Comparison of ENCODE assay signal across 1 mouse cellular context in genomic region chr11:97150411-97151330, GRCm38 (mm10).
TF ChIP-seq lines count a peak whose summit lies in the region.

No protein-coding gene starts in this region.

TF ChIP-seq in MEL, 35 proteins besides CTCF, POLR2A, EP300 and RAD21 (continued from another document):
- TF ChIP-seq USF2 (IDR thresholded peaks at IDR 0.05; ENCODE audit: borderline replicate concordance in 1 of 2, insufficient read depth in 1 of 2, low read depth in 1 of 2, low read length in 2 of 2) (peak in 1 of 2 experiments; percentile 54; a peak in 1 of 4 replicates), MAZ (IDR thresholded peaks at IDR 0.05; ENCODE audit: low read depth, low read length) (0 out of 2 replicates have a peak, but pooled peaks have one; percentile 41), ZKSCAN1 (IDR thresholded peaks at IDR 0.05; ENCODE audit: low read depth, low read length) (no peak), MYB (IDR thresholded peaks at IDR 0.05; ENCODE audit: low read depth, low read length) (no peak), MAX (IDR thresholded peaks at IDR 0.05; ENCODE audit: low read length) (peak; percentile 91), ELF1 (IDR thresholded peaks at IDR 0.05; ENCODE audit: low read depth, low read length) (no peak), KAT2A (conservative IDR thresholded peaks at IDR 0.05; ENCODE audit: low read depth, low read length) (no peak), NRF1 (IDR thresholded peaks at IDR 0.05; ENCODE audit: insufficient read depth, low read depth, low read length, poor library complexity, severe bottlenecking) (peak; percentile 60), TCF12 (IDR thresholded peaks at IDR 0.05; ENCODE audit: low read depth, low read length) (no peak), GATA1 (IDR thresholded peaks at IDR 0.05; ENCODE audit: low read depth, low read length) (no peak), ZC3H11A (IDR thresholded peaks at IDR 0.05; ENCODE audit: low read depth, low read length) (no peak), E2F4 (IDR thresholded peaks at IDR 0.05; ENCODE audit: borderline replicate concordance, low read depth, low read length) (no peak)
